Comparison of ENCODE assay signal across 9 mouse cellular contexts in the genomic region with DNA sequence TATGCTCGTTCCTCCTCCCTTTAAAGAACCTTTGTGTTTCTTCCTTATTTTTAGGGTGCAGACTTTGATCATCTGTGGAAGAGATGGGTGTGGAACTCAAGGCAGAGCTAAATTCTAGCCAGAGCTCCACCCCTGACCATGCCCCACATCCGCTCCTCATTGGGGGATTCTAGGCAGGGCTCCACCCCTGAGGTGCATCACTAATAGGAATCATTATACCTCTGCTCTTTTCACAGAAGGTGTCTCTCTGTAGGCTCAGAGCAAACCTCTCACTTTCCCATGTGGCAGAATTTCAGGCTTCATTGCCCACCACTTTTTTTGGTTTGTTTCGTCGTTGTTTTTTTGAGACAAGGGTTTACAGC. TPM values are rescaled to one million over a fixed set of nuclear protein-coding genes. Genes with fewer than 3 reads are reported as not detected.
DNase-seq lines count a peak whose midpoint lies in the region; ATAC-seq lines count a peak whose summit lies in the region.
"Had no signal": no experiment of that assay in that cellular context is flagged by ENCODE, and none has a peak within 500 bp of the region (broad histone marks: within the 10 kb centered on the region; RNA-seq: fewer than 3 reads in every experiment).

No protein-coding gene starts in this region.

- 66% methylated on average over 4 of the region's 4 CpGs for WGBS in embryonic facial prominence, embryonic 13.5 days
- 68% methylated on average over 4 of the region's 4 CpGs for WGBS in embryonic facial prominence, embryonic 10.5 days
- WGBS in midbrain, embryonic 10.5 days: 69% methylated on average over 4 of the region's 4 CpGs
- 62% methylated on average over 4 of the region's 4 CpGs for WGBS in midbrain, embryonic 15.5 days
- WGBS in limb, embryonic 13.5 days: 64% methylated on average over 4 of the region's 4 CpGs

- peak overlapping the region; percentile 12; the same call in 1 of the 2 replicates for H3K4me2 ChIP-seq in embryonic facial prominence, embryonic 13.5 days
- no peak overlapping the region for H3K4me2 ChIP-seq in midbrain, embryonic 15.5 days
- H3K4me2 ChIP-seq in limb, embryonic 13.5 days (replicated peaks): peak overlapping the region; percentile 38; the same call in 1 of the 2 replicates
- H3K4me2 ChIP-seq: embryonic facial prominence, embryonic 15.5 days had no signal

- no peak overlapping the region for H3K4me3 ChIP-seq in embryonic facial prominence, embryonic 13.5 days
- H3K4me3 ChIP-seq in embryonic facial prominence, embryonic 10.5 days: no peak overlapping the region
- H3K4me3 ChIP-seq in midbrain, embryonic 10.5 days: no peak overlapping the region
- H3K4me3 ChIP-seq in midbrain, embryonic 15.5 days: no peak overlapping the region
- no peak overlapping the region for H3K4me3 ChIP-seq in limb, embryonic 13.5 days

- no peaks in the 10 kb centered on the region for H3K36me3 ChIP-seq in embryonic facial prominence, embryonic 13.5 days
- H3K36me3 ChIP-seq in embryonic facial prominence, embryonic 10.5 days (replicated peaks): no peaks in the 10 kb centered on the region
- no peaks in the 10 kb centered on the region for H3K36me3 ChIP-seq in midbrain, embryonic 10.5 days
- H3K36me3 ChIP-seq in midbrain, embryonic 15.5 days (replicated peaks): no peaks in the 10 kb centered on the region
- H3K36me3 ChIP-seq in limb, embryonic 13.5 days: no peaks in the 10 kb centered on the region
- H3K36me3 ChIP-seq: embryonic facial prominence, embryonic 15.5 days had no signal

- H3K9me3 ChIP-seq in embryonic facial prominence, embryonic 13.5 days: no peaks in the 10 kb centered on the region
- H3K9me3 ChIP-seq in embryonic facial prominence, embryonic 10.5 days: no peaks in the 10 kb centered on the region
- H3K9me3 ChIP-seq in midbrain, embryonic 10.5 days (replicated peaks): no peaks in the 10 kb centered on the region
- H3K9me3 ChIP-seq in midbrain, embryonic 15.5 days: no peaks in the 10 kb centered on the region
- no peaks in the 10 kb centered on the region for H3K9me3 ChIP-seq in limb, embryonic 13.5 days
- H3K9me3 ChIP-seq: embryonic facial prominence, embryonic 15.5 days had no signal

- no peak for ATAC-seq in embryonic facial prominence, embryonic 13.5 days (ENCODE audit: insufficient number of reproducible peaks, insufficient read depth, low FRiP score, low TSS enrichment, low read depth)
- no peak for ATAC-seq in midbrain, embryonic 15.5 days (replicated peaks)
- ATAC-seq in limb, embryonic 13.5 days (ENCODE audit: low FRiP score, low read depth): no peak

- no peak overlapping the region for H3K9ac ChIP-seq in embryonic facial prominence, embryonic 13.5 days
- no peak overlapping the region for H3K9ac ChIP-seq in midbrain, embryonic 15.5 days
- H3K9ac ChIP-seq in limb, embryonic 13.5 days: no peak overlapping the region
- H3K9ac ChIP-seq: embryonic facial prominence, embryonic 15.5 days had no signal

- peaks cover 34% of the 10 kb centered on the region for H3K4me1 ChIP-seq in embryonic facial prominence, embryonic 13.5 days
- peaks cover 49% of the 10 kb centered on the region for H3K4me1 ChIP-seq in embryonic facial prominence, embryonic 10.5 days
- H3K4me1 ChIP-seq in midbrain, embryonic 10.5 days: peaks cover 43% of the 10 kb centered on the region
- H3K4me1 ChIP-seq in midbrain, embryonic 15.5 days: peaks cover 30% of the 10 kb centered on the region
- peaks cover 36% of the 10 kb centered on the region for H3K4me1 ChIP-seq in limb, embryonic 13.5 days

- DNase-seq in embryonic facial prominence, embryonic 10.5 days (ENCODE audit: low spot score): no peak
- DNase-seq in midbrain, embryonic 10.5 days (ENCODE audit: low spot score): no peak
- peak; percentile 60 for DNase-seq in thymus, postnatal 0 days (ENCODE audit: low spot score)
- DNase-seq in frontal cortex, postnatal 14 days (ENCODE audit: low spot score in 2 of 2): no peak
- no peak for DNase-seq in cerebellum, adult 8-10 months

- no peak overlapping the region for H3K27ac ChIP-seq in embryonic facial prominence, embryonic 13.5 days
- no peak overlapping the region for H3K27ac ChIP-seq in embryonic facial prominence, embryonic 10.5 days (replicated peaks)
- 0 out of 2 replicates have a peak overlapping the region, but pooled peaks have one; percentile 20 for H3K27ac ChIP-seq in midbrain, embryonic 10.5 days (replicated peaks)
- no peak overlapping the region for H3K27ac ChIP-seq in midbrain, embryonic 15.5 days
- no peak overlapping the region; the same call in 1 of the 2 replicates for H3K27ac ChIP-seq in limb, embryonic 13.5 days

- H3K27me3 ChIP-seq in embryonic facial prominence, embryonic 13.5 days: no peaks in the 10 kb centered on the region
- H3K27me3 ChIP-seq in embryonic facial prominence, embryonic 10.5 days (replicated peaks; ENCODE audit: low read depth, poor library complexity, severe bottlenecking): no peaks in the 10 kb centered on the region
- H3K27me3 ChIP-seq in midbrain, embryonic 10.5 days (ENCODE audit: low read depth, poor library complexity, severe bottlenecking): no peaks in the 10 kb centered on the region
- H3K27me3 ChIP-seq in midbrain, embryonic 15.5 days (replicated peaks): no peaks in the 10 kb centered on the region
- no peaks in the 10 kb centered on the region for H3K27me3 ChIP-seq in limb, embryonic 13.5 days
- H3K27me3 ChIP-seq: embryonic facial prominence, embryonic 15.5 days had no signal

RNA-seq across cellular contexts. Expression of a gene that starts 2.0 kb away (rescaled TPM):
- polyA plus RNA-seq in embryonic facial prominence, embryonic 13.5 days (2015; fragmentation: Nextera tagmentation; extraction: Ambion mirVana): 76.8 and 82.4 TPM in 2 replicates
- 83.2 and 84.8 TPM in 2 replicates for polyA plus RNA-seq in embryonic facial prominence, embryonic 10.5 days (2016; fragmentation: Nextera tagmentation; extraction: Ambion mirVana)
- 70.3 and 75.2 TPM in 2 replicates for polyA plus RNA-seq in midbrain, embryonic 10.5 days (2016; fragmentation: Nextera tagmentation; extraction: Ambion mirVana)
- 85.9 and 90.4 TPM in 2 replicates for polyA plus RNA-seq in midbrain, embryonic 15.5 days (2015; fragmentation: Nextera tagmentation; extraction: Ambion mirVana)
- 77.8 and 83.5 TPM in 2 replicates for polyA plus RNA-seq in limb, embryonic 13.5 days (2015; fragmentation: Nextera tagmentation; extraction: Ambion mirVana)
- 31.6 and 31.9 TPM in 2 replicates for polyA plus RNA-seq in thymus, postnatal 0 days (2015; fragmentation: Nextera tagmentation; extraction: Ambion mirVana)

RNA-seq across cellular contexts. Expression of a gene that starts 19.1 kb away (rescaled TPM):
- 78.3 and 86.3 TPM in 2 replicates for polyA plus RNA-seq in embryonic facial prominence, embryonic 13.5 days (2015; fragmentation: Nextera tagmentation; extraction: Ambion mirVana)
- polyA plus RNA-seq in embryonic facial prominence, embryonic 10.5 days (2016; fragmentation: Nextera tagmentation; extraction: Ambion mirVana): 118 and 119 TPM in 2 replicates
- polyA plus RNA-seq in midbrain, embryonic 10.5 days (2016; fragmentation: Nextera tagmentation; extraction: Ambion mirVana): 82.7 and 84.7 TPM in 2 replicates
- polyA plus RNA-seq in midbrain, embryonic 15.5 days (2015; fragmentation: Nextera tagmentation; extraction: Ambion mirVana): 61.5 and 66.6 TPM in 2 replicates
- polyA plus RNA-seq in limb, embryonic 13.5 days (2015; fragmentation: Nextera tagmentation; extraction: Ambion mirVana): 86.1 and 87.8 TPM in 2 replicates
- polyA plus RNA-seq in thymus, postnatal 0 days (2015; fragmentation: Nextera tagmentation; extraction: Ambion mirVana): 119 and 125 TPM in 2 replicates

RNA-seq across cellular contexts. Expression of a gene that starts 36.2 kb away (rescaled TPM):
- polyA plus RNA-seq in embryonic facial prominence, embryonic 13.5 days (2015; fragmentation: Nextera tagmentation; extraction: Ambion mirVana): 131 and 169 TPM in 2 replicates
- 198 TPM in 2 replicates for polyA plus RNA-seq in embryonic facial prominence, embryonic 10.5 days (2016; fragmentation: Nextera tagmentation; extraction: Ambion mirVana)
- 131 and 151 TPM in 2 replicates for polyA plus RNA-seq in midbrain, embryonic 10.5 days (2016; fragmentation: Nextera tagmentation; extraction: Ambion mirVana)
- 107 and 123 TPM in 2 replicates for polyA plus RNA-seq in midbrain, embryonic 15.5 days (2015; fragmentation: Nextera tagmentation; extraction: Ambion mirVana)
- 148 and 159 TPM in 2 replicates for polyA plus RNA-seq in limb, embryonic 13.5 days (2015; fragmentation: Nextera tagmentation; extraction: Ambion mirVana)
- polyA plus RNA-seq in thymus, postnatal 0 days (2015; fragmentation: Nextera tagmentation; extraction: Ambion mirVana): 153 and 160 TPM in 2 replicates

RNA-seq across cellular contexts. Expression of a gene that starts 43.0 kb away (rescaled TPM):
- 45.8 and 46.3 TPM in 2 replicates for polyA plus RNA-seq in embryonic facial prominence, embryonic 13.5 days (2015; fragmentation: Nextera tagmentation; extraction: Ambion mirVana)
- polyA plus RNA-seq in embryonic facial prominence, embryonic 10.5 days (2016; fragmentation: Nextera tagmentation; extraction: Ambion mirVana): 54.4 and 54.7 TPM in 2 replicates
- 69.9 and 73.9 TPM in 2 replicates for polyA plus RNA-seq in midbrain, embryonic 10.5 days (2016; fragmentation: Nextera tagmentation; extraction: Ambion mirVana)
- 63.4 and 64.3 TPM in 2 replicates for polyA plus RNA-seq in midbrain, embryonic 15.5 days (2015; fragmentation: Nextera tagmentation; extraction: Ambion mirVana)
- polyA plus RNA-seq in limb, embryonic 13.5 days (2015; fragmentation: Nextera tagmentation; extraction: Ambion mirVana): 55.3 and 55.7 TPM in 2 replicates
- 107 and 114 TPM in 2 replicates for polyA plus RNA-seq in thymus, postnatal 0 days (2015; fragmentation: Nextera tagmentation; extraction: Ambion mirVana)

RNA-seq across cellular contexts. Expression of a gene that starts 43.2 kb away (rescaled TPM):
- 24.0 and 29.2 TPM in 2 replicates for polyA plus RNA-seq in embryonic facial prominence, embryonic 13.5 days (2015; fragmentation: Nextera tagmentation; extraction: Ambion mirVana)
- 10.5 and 10.8 TPM in 2 replicates for polyA plus RNA-seq in embryonic facial prominence, embryonic 10.5 days (2016; fragmentation: Nextera tagmentation; extraction: Ambion mirVana)
- 8.9 and 15.7 TPM in 2 replicates for polyA plus RNA-seq in midbrain, embryonic 10.5 days (2016; fragmentation: Nextera tagmentation; extraction: Ambion mirVana)
- 42.9 and 50.9 TPM in 2 replicates for polyA plus RNA-seq in midbrain, embryonic 15.5 days (2015; fragmentation: Nextera tagmentation; extraction: Ambion mirVana)
- 24.2 and 25.6 TPM in 2 replicates for polyA plus RNA-seq in limb, embryonic 13.5 days (2015; fragmentation: Nextera tagmentation; extraction: Ambion mirVana)
- polyA plus RNA-seq in thymus, postnatal 0 days (2015; fragmentation: Nextera tagmentation; extraction: Ambion mirVana): 17.8 and 20.1 TPM in 2 replicates
